Mouse (Mus musculus) heart, postnatal 0 days (tissue): ENCODE data around the gene Kazn. TPM values are rescaled to one million over a fixed set of nuclear protein-coding genes. Genes with fewer than 3 reads are reported as not detected.
A peak's percentile ranks its signal among the peaks of the same experiment; 100 is the strongest.

Experiments used
- ATAC-seq: fragments of 200-750 bp; cut with Nextera tagmentation; 2 replicates; pipeline ENCODE4 v1.8.0; 2017; ENCODE audit warnings: low read depth, moderate number of reproducible peaks, moderate library complexity; ENCODE audit not compliant: insufficient read depth
- DNase-seq: peaks from one replicate; pipeline ENCODE4 v3.0.0-alpha.2; 2016; ENCODE audit warnings: low spot score
- H3K27ac ChIP-seq: fragments of 300-500 bp; sonication (generic); 2 replicates; pipeline ENCODE4 v1.5.1; 2014; ENCODE audit warnings: low read depth, mild to moderate bottlenecking
- H3K27me3 ChIP-seq: fragments of 300-500 bp; sonication (generic); 2 replicates; pipeline ENCODE4 v1.6.1; 2014; ENCODE audit warnings: low read length, mixed read lengths; ENCODE audit not compliant: control insufficient read depth, insufficient read depth
- H3K36me3 ChIP-seq: fragments of 300-500 bp; sonication (generic); replicated peaks from 2 replicates; pipeline ENCODE4 v1.6.1; 2014; ENCODE audit warnings: low read length, mixed read lengths; ENCODE audit not compliant: control insufficient read depth, insufficient read depth
- H3K4me1 ChIP-seq: fragments of 300-500 bp; sonication (generic); 2 replicates; pipeline ENCODE4 v1.6.1; 2014; ENCODE audit warnings: antibody characterized with exemption; ENCODE audit not compliant: control insufficient read depth, insufficient read depth
- H3K4me2 ChIP-seq: fragments of 300-500 bp; sonication (generic); 2 replicates; pipeline ENCODE4 v1.6.1; 2014; ENCODE audit warnings: low read depth, mild to moderate bottlenecking, low read length, moderate library complexity
- H3K4me3 ChIP-seq: fragments of 300-500 bp; sonication (generic); 2 replicates; pipeline ENCODE4 v1.5.1; 2014; ENCODE audit warnings: low read depth, low read length
- H3K9ac ChIP-seq: fragments of 300-500 bp; sonication (generic); replicated peaks from 2 replicates; pipeline ENCODE4 v1.6.1; 2014; ENCODE audit warnings: low read depth, low read length, mixed read lengths
- H3K9me3 ChIP-seq: fragments of 300-500 bp; sonication (generic); replicated peaks from 2 replicates; pipeline ENCODE4 v1.6.1; 2016; ENCODE audit warnings: low read length; ENCODE audit not compliant: control insufficient read depth
- CTCF ChIP-seq: IDR thresholded peaks from 2 replicates; pipeline ENCODE4 v1.5.1; 2016; ENCODE audit warnings: antibody characterized with exemption, control low read depth, low read depth
- EP300 ChIP-seq: IDR thresholded peaks from 2 replicates; pipeline ENCODE4 v1.6.1; 2016; ENCODE audit warnings: antibody characterized with exemption, low read depth
- WGBS: fragments of 180-500 bp; shearing (Covaris S2); extraction: QIAGEN DNeasy Blood & Tissue Kit; methylation state at CpG from one replicate; pipeline ENCODE4 v1.1.7; 2014; 5-methylcytosine and 5-hydroxymethylcytosine counted together
- polyA plus RNA-seq: library from polyadenylated mRNA; unstranded; fragments of >200 nt; fragmentation: Nextera tagmentation; extraction: Ambion mirVana; gene quantifications from 2 replicates; pipeline ENCODE4 v1.2.1, GENCODE M21; 2015
- total RNA-seq: library from RNA; depleted of rRNA; stranded (reverse); fragments of >200 nt; gene quantifications from 2 replicates; pipeline ENCODE4 v1.2.3, GENCODE M21; 2014; ENCODE audit warnings: low replicate concordance

Kazn gene
- total and polyA plus RNA-seq, 2 experiments from 2014 or later: 2.5 to 19.9 TPM

GRCm38 (mm10) chr4:142065270-142065669 is 173.9 kb downstream of the Kazn start:
- H3K27ac ChIP-seq: no peak overlapping the region; the same call in 1 of the 2 replicates
- TF ChIP-seq EP300 (no peak), CTCF (no peak)
- no peak for DNase-seq
- no peaks in the 10 kb centered on the region; the same call in 1 of the 2 replicates for H3K36me3 ChIP-seq
- no peaks in the 10 kb centered on the region for H3K27me3 ChIP-seq
- H3K9me3 ChIP-seq: no peaks in the 10 kb centered on the region
- H3K4me3 ChIP-seq: no peak overlapping the region
- no peak overlapping the region for H3K9ac ChIP-seq
- ATAC-seq: peak; percentile 43
- H3K4me2 ChIP-seq: no peak overlapping the region
- peaks cover 24% of the 10 kb centered on the region; the same call in 1 of the 2 replicates for H3K4me1 ChIP-seq
- 49% methylated on average over 8 of the region's 8 CpGs for WGBS

GRCm38 (mm10) chr4:142064582-142065228 is 174.5 kb downstream of the Kazn start:
- Histone ChIP-seq H3K36me3 (no peaks in the 10 kb centered on the region; the same call in 1 of the 2 replicates), H3K9me3 (no peaks in the 10 kb centered on the region), H3K9ac (no peak overlapping the region), H3K27me3 (no peaks in the 10 kb centered on the region), H3K27ac (no peak overlapping the region), H3K4me3 (no peak overlapping the region), H3K4me1 (peaks cover 27% of the 10 kb centered on the region), H3K4me2 (no peak overlapping the region)
- 89% methylated on average over 11 of the region's 11 CpGs for WGBS
- TF ChIP-seq EP300 (no peak), CTCF (no peak)
- ATAC-seq (no peak), DNase-seq (no peak)

GRCm38 (mm10) chr4:142063057-142063534 is 176.1 kb downstream of the Kazn start:
- WGBS: 88% methylated on average over 8 of the region's 8 CpGs
- DNase-seq: no peak
- peaks cover 33% of the 10 kb centered on the region for H3K4me1 ChIP-seq
- H3K36me3 ChIP-seq: no peaks in the 10 kb centered on the region; the same call in 1 of the 2 replicates
- no peak overlapping the region for H3K4me2 ChIP-seq
- TF ChIP-seq EP300 (no peak), CTCF (no peak)
- no peak overlapping the region for H3K4me3 ChIP-seq
- H3K27ac ChIP-seq: no peak overlapping the region
- no peaks in the 10 kb centered on the region for H3K27me3 ChIP-seq
- H3K9me3 ChIP-seq: no peaks in the 10 kb centered on the region
- no peak overlapping the region for H3K9ac ChIP-seq
- ATAC-seq: no peak

GRCm38 (mm10) chr4:142061485-142062240 is 177.5 kb downstream of the Kazn start:
- peak overlapping the region; percentile 43; the same call in 1 of the 2 replicates for H3K27ac ChIP-seq
- no peak overlapping the region for H3K9ac ChIP-seq
- no peaks in the 10 kb centered on the region; the same call in 1 of the 2 replicates for H3K36me3 ChIP-seq
- H3K4me3 ChIP-seq: no peak overlapping the region
- no peak for ATAC-seq
- DNase-seq: no peak
- WGBS: 73% methylated on average over 23 of the region's 23 CpGs
- no peaks in the 10 kb centered on the region for H3K27me3 ChIP-seq
- H3K4me1 ChIP-seq: peaks cover 42% of the 10 kb centered on the region
- TF ChIP-seq CTCF (no peak), EP300 (no peak)
- H3K9me3 ChIP-seq: no peaks in the 10 kb centered on the region
- no peak overlapping the region for H3K4me2 ChIP-seq

- no peak overlapping the region for H3K4me2 ChIP-seq
- TF ChIP-seq EP300 (no peak), CTCF (no peak)
- no peak overlapping the region for H3K4me3 ChIP-seq
- H3K36me3 ChIP-seq: no peaks in the 10 kb centered on the region
- peaks cover 35% of the 10 kb centered on the region for H3K4me1 ChIP-seq
- WGBS: 54% methylated on average over 18 of the region's 18 CpGs
- DNase-seq: peak; percentile 73
- peak; percentile 5; the same call in 1 of the 2 replicates for ATAC-seq
- no peaks in the 10 kb centered on the region for H3K27me3 ChIP-seq
- H3K9me3 ChIP-seq: no peaks in the 10 kb centered on the region
- H3K27ac ChIP-seq: peak overlapping the region; percentile 49
- H3K9ac ChIP-seq: no peak overlapping the region
Observed at GRCm38 (mm10) chr4:142060455-142061378, 178.5 kb downstream of the Kazn start.
